Mouse (Mus musculus): ENCODE data around the gene Srgap3. TPM values are rescaled to one million over a fixed set of nuclear protein-coding genes. Genes with fewer than 3 reads are reported as not detected.

The Srgap3 gene
- polyA plus RNA-seq, 1 experiment from 2014 or later, result 0.50 TPM

GRCm38 (mm10) chr6:112920619-112921195 lies 26.4 kb downstream of the Srgap3 start:
- Histone ChIP-seq H3K9ac (ENCODE audit: low read depth, low read length) (no peak overlapping the region), H3K4me3 (ENCODE audit: low read depth, low read length) (no peak overlapping the region), H3K4me2 (replicated peaks; ENCODE audit: low read depth) (no peak overlapping the region), H3K36me3 (ENCODE audit: control insufficient read depth, insufficient read depth) (no peaks in the 10 kb centered on the region), H3K27ac (ENCODE audit: low read depth, low read length) (no peak overlapping the region), H3K9me3 (ENCODE audit: control insufficient read depth) (no peaks in the 10 kb centered on the region), H3K27me3 (replicated peaks; ENCODE audit: control insufficient read depth, insufficient read depth, low read length) (no peaks in the 10 kb centered on the region), H3K4me1 (replicated peaks; ENCODE audit: control insufficient read depth, insufficient read depth, low read length) (no peaks in the 10 kb centered on the region)
- no peak for ATAC-seq
- no peak for TF ChIP-seq CTCF (IDR thresholded peaks at IDR 0.05; ENCODE audit: low read depth)
- WGBS, result 90% methylated on average over 8 of the region's 8 CpGs

- no peaks in the 10 kb centered on the region for H3K36me3 ChIP-seq (ENCODE audit: control insufficient read depth, insufficient read depth)
- H3K27me3 ChIP-seq (replicated peaks; ENCODE audit: control insufficient read depth, insufficient read depth, low read length), result no peaks in the 10 kb centered on the region
- no peaks in the 10 kb centered on the region for H3K4me1 ChIP-seq (replicated peaks; ENCODE audit: control insufficient read depth, insufficient read depth, low read length)
- no peak overlapping the region for H3K9ac ChIP-seq (ENCODE audit: low read depth, low read length)
- no peak for ATAC-seq
- H3K4me2 ChIP-seq (replicated peaks; ENCODE audit: low read depth), result no peak overlapping the region
- 91% methylated on average over 8 of the region's 8 CpGs for WGBS
- no peaks in the 10 kb centered on the region for H3K9me3 ChIP-seq (ENCODE audit: control insufficient read depth)
- TF ChIP-seq CTCF (IDR thresholded peaks at IDR 0.05; ENCODE audit: low read depth), result no peak
- H3K27ac ChIP-seq (ENCODE audit: low read depth, low read length), result no peak overlapping the region
- no peak overlapping the region for H3K4me3 ChIP-seq (ENCODE audit: low read depth, low read length)
Measured at GRCm38 (mm10) chr6:112917717-112918116, 29.3 kb downstream of the Srgap3 start.

GRCm38 (mm10) chr6:112916243-112916642 lies 30.8 kb downstream of the Srgap3 start:
- Histone ChIP-seq H3K9me3 (ENCODE audit: control insufficient read depth) (no peaks in the 10 kb centered on the region), H3K9ac (ENCODE audit: low read depth, low read length) (no peak overlapping the region), H3K27ac (ENCODE audit: low read depth, low read length) (no peak overlapping the region), H3K4me3 (ENCODE audit: low read depth, low read length) (no peak overlapping the region), H3K4me1 (replicated peaks; ENCODE audit: control insufficient read depth, insufficient read depth, low read length) (no peaks in the 10 kb centered on the region), H3K36me3 (ENCODE audit: control insufficient read depth, insufficient read depth) (no peaks in the 10 kb centered on the region), H3K4me2 (replicated peaks; ENCODE audit: low read depth) (no peak overlapping the region), H3K27me3 (replicated peaks; ENCODE audit: control insufficient read depth, insufficient read depth, low read length) (no peaks in the 10 kb centered on the region)
- 88% methylated on average over 2 of the region's 2 CpGs for WGBS
- no peak for TF ChIP-seq CTCF (IDR thresholded peaks at IDR 0.05; ENCODE audit: low read depth)
- no peak for ATAC-seq

- no peak for ATAC-seq
- no peaks in the 10 kb centered on the region for H3K27me3 ChIP-seq (replicated peaks; ENCODE audit: control insufficient read depth, insufficient read depth, low read length)
- no peaks in the 10 kb centered on the region for H3K9me3 ChIP-seq (ENCODE audit: control insufficient read depth)
- 82% methylated on average over 5 of the region's 5 CpGs for WGBS
- no peaks in the 10 kb centered on the region for H3K4me1 ChIP-seq (replicated peaks; ENCODE audit: control insufficient read depth, insufficient read depth, low read length)
- no peak for TF ChIP-seq CTCF (IDR thresholded peaks at IDR 0.05; ENCODE audit: low read depth)
- H3K4me3 ChIP-seq (ENCODE audit: low read depth, low read length), result no peak overlapping the region
- H3K4me2 ChIP-seq (replicated peaks; ENCODE audit: low read depth), result no peak overlapping the region
- H3K27ac ChIP-seq (ENCODE audit: low read depth, low read length), result no peak overlapping the region
- no peaks in the 10 kb centered on the region for H3K36me3 ChIP-seq (ENCODE audit: control insufficient read depth, insufficient read depth)
- no peak overlapping the region for H3K9ac ChIP-seq (ENCODE audit: low read depth, low read length)
Measured at GRCm38 (mm10) chr6:112912552-112912951, 34.5 kb downstream of the Srgap3 start.

GRCm38 (mm10) chr6:112909711-112910110 lies 37.4 kb downstream of the Srgap3 start:
- Histone ChIP-seq H3K27me3 (replicated peaks; ENCODE audit: control insufficient read depth, insufficient read depth, low read length) (no peaks in the 10 kb centered on the region), H3K9me3 (ENCODE audit: control insufficient read depth) (no peaks in the 10 kb centered on the region), H3K36me3 (ENCODE audit: control insufficient read depth, insufficient read depth) (no peaks in the 10 kb centered on the region), H3K4me3 (ENCODE audit: low read depth, low read length) (no peak overlapping the region), H3K4me1 (replicated peaks; ENCODE audit: control insufficient read depth, insufficient read depth, low read length) (no peaks in the 10 kb centered on the region), H3K9ac (ENCODE audit: low read depth, low read length) (no peak overlapping the region), H3K4me2 (replicated peaks; ENCODE audit: low read depth) (no peak overlapping the region), H3K27ac (ENCODE audit: low read depth, low read length) (no peak overlapping the region)
- no peak for ATAC-seq
- TF ChIP-seq CTCF (IDR thresholded peaks at IDR 0.05; ENCODE audit: low read depth), result no peak
- WGBS, result 78% methylated on average over 2 of the region's 2 CpGs

GRCm38 (mm10) chr6:112907887-112908584 lies 39.0 kb downstream of the Srgap3 start:
- H3K4me2 ChIP-seq (replicated peaks; ENCODE audit: low read depth), result no peak overlapping the region
- ATAC-seq, result no peak
- H3K27ac ChIP-seq (ENCODE audit: low read depth, low read length), result no peak overlapping the region
- no peak overlapping the region for H3K4me3 ChIP-seq (ENCODE audit: low read depth, low read length)
- no peaks in the 10 kb centered on the region for H3K27me3 ChIP-seq (replicated peaks; ENCODE audit: control insufficient read depth, insufficient read depth, low read length)
- TF ChIP-seq CTCF (IDR thresholded peaks at IDR 0.05; ENCODE audit: low read depth), result no peak
- H3K4me1 ChIP-seq (replicated peaks; ENCODE audit: control insufficient read depth, insufficient read depth, low read length), result no peaks in the 10 kb centered on the region
- 63% methylated on average over 8 of the region's 8 CpGs for WGBS
- no peaks in the 10 kb centered on the region for H3K36me3 ChIP-seq (ENCODE audit: control insufficient read depth, insufficient read depth)
- no peaks in the 10 kb centered on the region for H3K9me3 ChIP-seq (ENCODE audit: control insufficient read depth)
- no peak overlapping the region for H3K9ac ChIP-seq (ENCODE audit: low read depth, low read length)

Measured in intestine, postnatal 0 days (tissue).